Mouse (Mus musculus): Measurements from ENCODE around the gene Rap1a.

GRCm38 (mm10) chr3:105699241-105699933 lies 101.7 kb downstream of the Rap1a start:
- TF ChIP-seq NRF1 (IDR thresholded peaks at IDR 0.05; ENCODE audit: insufficient read depth, low read depth, low read length, poor library complexity, severe bottlenecking): no peak
- 0 out of 2 replicates have a peak, but pooled peaks have one; percentile 33 for TF ChIP-seq MAFK (IDR thresholded peaks at IDR 0.05; ENCODE audit: borderline replicate concordance, low read depth, low read length)

Data from MEL (cell line).